In genomic region chr1:151900706-151901360, GRCm38 (mm10) we compare ENCODE assay signal across 19 mouse cellular contexts.
DNase-seq lines count a peak whose midpoint lies in the region; ATAC-seq and TF ChIP-seq lines count a peak whose summit lies in the region.
"Had no signal": no experiment of that assay in that cellular context is flagged by ENCODE, and none has a peak within 500 bp of the region (broad histone marks: within the 10 kb centered on the region; RNA-seq: fewer than 3 reads in every experiment).

No protein-coding gene starts in this region.

- no peak overlapping the region for H3K4me3 ChIP-seq in kidney, postnatal 0 days (replicated peaks; ENCODE audit: low read depth, low read length)
- H3K4me3 ChIP-seq in forebrain, embryonic 16.5 days (replicated peaks; ENCODE audit: low read length) = no peak overlapping the region
- H3K4me3 ChIP-seq: embryonic facial prominence, embryonic 10.5 days; heart, embryonic 13.5 days; limb, embryonic 13.5 days had no signal

- TF ChIP-seq POLR2A in brain, embryonic 14.5 days (IDR thresholded peaks at IDR 0.05; ENCODE audit: borderline replicate concordance, extremely low read depth, insufficient read depth, insufficient read length, poor library complexity, severe bottlenecking) = no peak

- no peak overlapping the region for H3K4me2 ChIP-seq in kidney, postnatal 0 days (ENCODE audit: low read length)
- peak overlapping the region; percentile 24; the same call in 1 of the 2 replicates for H3K4me2 ChIP-seq in forebrain, embryonic 16.5 days (ENCODE audit: low read length)
- H3K4me2 ChIP-seq: heart, embryonic 13.5 days; limb, embryonic 13.5 days had no signal

- H3K9ac ChIP-seq in kidney, postnatal 0 days (ENCODE audit: low read depth, low read length) = no peak overlapping the region
- no peak overlapping the region for H3K9ac ChIP-seq in forebrain, embryonic 16.5 days (replicated peaks; ENCODE audit: low read depth, low read length)
- H3K9ac ChIP-seq: heart, embryonic 13.5 days; limb, embryonic 13.5 days; liver, embryonic 14.5 days had no signal

- no peaks in the 10 kb centered on the region for H3K4me1 ChIP-seq in kidney, postnatal 0 days (replicated peaks; ENCODE audit: insufficient read depth, low read length)
- peaks cover 13% of the 10 kb centered on the region for H3K4me1 ChIP-seq in forebrain, embryonic 16.5 days (replicated peaks; ENCODE audit: control insufficient read depth, insufficient read depth, low read length)

- no peaks in the 10 kb centered on the region for H3K27me3 ChIP-seq in kidney, postnatal 0 days (ENCODE audit: insufficient read depth, low read length)
- H3K27me3 ChIP-seq in forebrain, embryonic 16.5 days (replicated peaks; ENCODE audit: control insufficient read depth, insufficient read depth, low read length) = no peaks in the 10 kb centered on the region
- H3K27me3 ChIP-seq: heart, embryonic 13.5 days; limb, embryonic 13.5 days had no signal

- no peak for TF ChIP-seq CTCF in kidney, postnatal 0 days (IDR thresholded peaks at IDR 0.05; ENCODE audit: low read depth)
- TF ChIP-seq CTCF in brain, embryonic 14.5 days (IDR thresholded peaks at IDR 0.05; ENCODE audit: borderline replicate concordance, extremely low read depth, insufficient read depth, insufficient read length) = no peak

- peak; percentile 18 for DNase-seq in kidney, postnatal 0 days (ENCODE audit: low spot score)
- DNase-seq in kidney, adult 8-10 months = no peak
- peak; percentile 83 for DNase-seq in brain, embryonic 14.5 days (ENCODE audit: low read depth)
- peak; percentile 48 for DNase-seq in retina, embryonic 14.5 days (ENCODE audit: low spot score)
- no peak for DNase-seq in layer of hippocampus, postnatal 36 days
- DNase-seq in adrenal gland, postnatal 4 days (ENCODE audit: low spot score in 2 of 2) = no peak
- DNase-seq: adrenal gland, adult 2 months; cerebellum, adult 11-12 months; cerebellum, postnatal 36 days; heart, postnatal 4 days; kidney, postnatal 25 days; right cerebral cortex, adult 18-20 months had no signal

- WGBS in kidney, postnatal 0 days = 45% methylated on average over 12 of the region's 12 CpGs
- 11% methylated on average over 12 of the region's 12 CpGs for WGBS in forebrain, embryonic 16.5 days

- H3K36me3 ChIP-seq in kidney, postnatal 0 days (ENCODE audit: insufficient read depth, low read length) = no peaks in the 10 kb centered on the region
- H3K36me3 ChIP-seq in forebrain, embryonic 16.5 days (ENCODE audit: control insufficient read depth, insufficient read depth) = no peaks in the 10 kb centered on the region
- H3K36me3 ChIP-seq: embryonic facial prominence, embryonic 10.5 days; G1E; heart, embryonic 13.5 days; limb, embryonic 13.5 days had no signal

- no peaks in the 10 kb centered on the region for H3K9me3 ChIP-seq in kidney, postnatal 0 days (replicated peaks; ENCODE audit: low read length)
- no peaks in the 10 kb centered on the region for H3K9me3 ChIP-seq in forebrain, embryonic 16.5 days (ENCODE audit: control insufficient read depth, low read length)
- H3K9me3 ChIP-seq: embryonic facial prominence, embryonic 10.5 days; heart, embryonic 13.5 days; limb, embryonic 13.5 days had no signal

- no peak for ATAC-seq in kidney, postnatal 0 days (replicated peaks; ENCODE audit: low FRiP score, low read depth)
- ATAC-seq in forebrain, embryonic 16.5 days = peak; percentile 71
- ATAC-seq: intestine, postnatal 0 days had no signal

- no peak overlapping the region for H3K27ac ChIP-seq in kidney, postnatal 0 days
- no peak overlapping the region; the same call in 1 of the 2 replicates for H3K27ac ChIP-seq in forebrain, embryonic 16.5 days (ENCODE audit: low read length)
- H3K27ac ChIP-seq: embryonic facial prominence, embryonic 10.5 days; heart, embryonic 13.5 days; limb, embryonic 13.5 days; liver, embryonic 14.5 days had no signal

Comparison
In these comparisons a context has a peak if more than half of its experiments do, and no peak if none do; other contexts are left out.
1. DNase-seq: peak in kidney, postnatal 0 days (single experiment), brain, embryonic 14.5 days (single experiment) and retina, embryonic 14.5 days (single experiment); none in kidney, adult 8-10 months (0 of 2), layer of hippocampus, postnatal 36 days (0 of 2) and adrenal gland, postnatal 4 days (0 of 2).